Mouse (Mus musculus) heart, postnatal 14 days (tissue): ENCODE measurements around the gene Hebp2. TPM values are rescaled to one million over a fixed set of nuclear protein-coding genes. Genes with fewer than 3 reads are reported as not detected.
A peak's percentile ranks its signal among the peaks of the same experiment; 100 is the strongest.

ENCODE experiments used
- DNase-seq, 2 experiments: peaks; one replicate each; pipeline ENCODE4 v3.0.0; 2021 to 2022
- intact Hi-C: fragments of 180-260 bp; cut with DNase I; formaldehyde crosslinking; loops from one replicate; pipeline ENCODE4 v1.15.1; 2025
- total RNA-seq, 2 experiments: library from RNA; stranded (reverse); gene quantifications; 2 replicates each; pipeline ENCODE4 v1.2.3; 2021

The Hebp2 gene
- total RNA-seq, 2 experiments from 2014 or later: 1.6 to 1.7 TPM

GRCm38 (mm10) chr10:18522556-18522955 lies 23.3 kb downstream of the Hebp2 start:
- DNase-seq: no peak
- intact Hi-C loops: loop anchor here (10.0 kb wide), 1 partner anchor 468 kb away; the partner anchor contains the start of gene Reps1

GRCm38 (mm10) chr10:18511496-18511895 lies 34.4 kb downstream of the Hebp2 start:
- intact Hi-C loops: no loop called here
- DNase-seq: peak; percentile 35 to 48

GRCm38 (mm10) chr10:18510663-18511062 lies 35.2 kb downstream of the Hebp2 start:
- no peak for DNase-seq
- intact Hi-C loops: no loop called here

GRCm38 (mm10) chr10:18508586-18508985 lies 37.3 kb downstream of the Hebp2 start:
- intact Hi-C loops: no loop called here
- peak in 1 of 2 experiments; percentile 41 for DNase-seq

- no peak for DNase-seq
- intact Hi-C loops: no loop called here
These were observed 37.9 kb downstream of the Hebp2 start for GRCm38 (mm10) chr10:18507869-18508473.

- intact Hi-C loops: no loop called here
- no peak for DNase-seq
These were observed 39.4 kb downstream of the Hebp2 start for GRCm38 (mm10) chr10:18506501-18506946.

GRCm38 (mm10) chr10:18505690-18506089 lies 40.2 kb downstream of the Hebp2 start:
- intact Hi-C loops: no loop called here

GRCm38 (mm10) chr10:18501997-18502396 lies 43.9 kb downstream of the Hebp2 start:
- intact Hi-C loops: no loop called here

More at GRCm38 (mm10) chr10:18505690-18506089, 40.2 kb downstream of the Hebp2 start:
- DNase-seq: no peak

GRCm38 (mm10) chr10:18497066-18497465 lies 48.8 kb downstream of the Hebp2 start:
- DNase-seq: no peak
- intact Hi-C loops: no loop called here

More at GRCm38 (mm10) chr10:18501997-18502396, 43.9 kb downstream of the Hebp2 start:
- no peak for DNase-seq

GRCm38 (mm10) chr10:18494249-18494648 lies 51.6 kb downstream of the Hebp2 start:
- intact Hi-C loops: no loop called here

GRCm38 (mm10) chr10:18493010-18493894 lies 52.6 kb downstream of the Hebp2 start:
- intact Hi-C loops: no loop called here
- DNase-seq: no peak

More at GRCm38 (mm10) chr10:18494249-18494648, 51.6 kb downstream of the Hebp2 start:
- DNase-seq: no peak

GRCm38 (mm10) chr10:18491952-18492351 lies 53.9 kb downstream of the Hebp2 start:
- intact Hi-C loops: no loop called here
- DNase-seq: no peak

- intact Hi-C loops: no loop called here
- DNase-seq: no peak
These were observed 55.9 kb downstream of the Hebp2 start for GRCm38 (mm10) chr10:18489936-18490335.

Other genes with a start within 250 kb of the Hebp2 start
- gene Nhsl1, start 227.1 kb downstream of the Hebp2 start, total RNA-seq: 10 to 100 TPM; 20.2 to 21.6 TPM
- gene Arfgef3, start 197.9 kb upstream of the Hebp2 start, total RNA-seq: under 1 TPM; 0.56 to 0.65 TPM
- not detected for gene Gm4922, start 240.7 kb upstream of the Hebp2 start, total RNA-seq